Mouse (Mus musculus) forebrain, embryonic 11.5 days (tissue): Measurements from ENCODE around the gene Myo9a. TPM values are rescaled to one million over a fixed set of nuclear protein-coding genes. Genes with fewer than 3 reads are reported as not detected.

Source experiments
- polyA plus RNA-seq: library from polyadenylated mRNA; unstranded; fragments of >200 nt; fragmentation: Nextera tagmentation; extraction: Ambion mirVana; gene quantifications from 2 replicates; pipeline ENCODE4 v1.2.1, GENCODE M21; 2014

Myo9a gene
- polyA plus RNA-seq, 1 experiment from 2014 or later: 18.4 TPM

Other genes starting within 250 kb of the Myo9a start
- 44.2 and 44.5 TPM in 2 replicates for gene Hexa, start 211.4 kb upstream of the Myo9a start, polyA plus RNA-seq
- gene Tmem202, start 211.0 kb upstream of the Myo9a start, polyA plus RNA-seq: not detected in 2 replicates
- 8.3 and 9.6 TPM in 2 replicates for gene Celf6, start 173.0 kb upstream of the Myo9a start, polyA plus RNA-seq
- gene Parp6, start 133.6 kb upstream of the Myo9a start, polyA plus RNA-seq: 77.3 and 85.4 TPM in 2 replicates
- gene Pkm, start 94.5 kb upstream of the Myo9a start, polyA plus RNA-seq: 2,195 and 2,371 TPM in 2 replicates
- gene Gramd2, start 70.8 kb upstream of the Myo9a start, polyA plus RNA-seq: 0.40 and 0.48 TPM in 2 replicates
- gene Senp8, start 186 bp upstream of the Myo9a start, polyA plus RNA-seq: 16.0 and 19.8 TPM in 2 replicates
- not detected in 2 replicates for gene Nr2e3, start 209.8 kb downstream of the Myo9a start, polyA plus RNA-seq